Comparison of ENCODE assay signal across 21 mouse cellular contexts in genomic region chr7:119343380-119343779, GRCm38 (mm10).
"Had no signal": no experiment of that assay in that cellular context is flagged by ENCODE, and none has a peak within 500 bp of the region (broad histone marks: within the 10 kb centered on the region; RNA-seq: fewer than 3 reads in every experiment).

No protein-coding gene starts in this region.

- DNase-seq: kidney, adult 2 months; kidney, postnatal 25 days; layer of hippocampus, adult 9-11 months; lung, adult 18-20 months; lung, postnatal 10 days; lung, postnatal 36 days; retina, postnatal 1 day; right cerebral cortex, postnatal 25 days; spleen, adult 18-20 months; thymus, postnatal 25 days had no signal

- H3K4me3 ChIP-seq: kidney, embryonic 15.5 days; layer of hippocampus, adult 2 months; lung, embryonic 15.5 days; midbrain, embryonic 12.5 days; midbrain, embryonic 15.5 days; neural tube, embryonic 12.5 days; neural tube, embryonic 15.5 days; stomach, embryonic 15.5 days had no signal

- H3K27me3 ChIP-seq: kidney, embryonic 15.5 days; lung, embryonic 15.5 days; midbrain, embryonic 12.5 days; midbrain, embryonic 15.5 days; neural tube, embryonic 12.5 days; neural tube, embryonic 15.5 days; stomach, embryonic 15.5 days had no signal

- H3K9me3 ChIP-seq: kidney, embryonic 15.5 days; lung, embryonic 15.5 days; midbrain, embryonic 12.5 days; midbrain, embryonic 15.5 days; neural tube, embryonic 12.5 days; neural tube, embryonic 15.5 days; stomach, embryonic 15.5 days had no signal

- H3K27ac ChIP-seq: hindbrain, postnatal 0 days; kidney, embryonic 15.5 days; layer of hippocampus, adult 2 months; lung, embryonic 15.5 days; midbrain, embryonic 12.5 days; midbrain, embryonic 15.5 days; neural tube, embryonic 12.5 days; neural tube, embryonic 15.5 days; stomach, embryonic 15.5 days had no signal

- H3K36me3 ChIP-seq: kidney, embryonic 15.5 days; lung, embryonic 15.5 days; midbrain, embryonic 12.5 days; midbrain, embryonic 15.5 days; neural tube, embryonic 12.5 days; neural tube, embryonic 15.5 days; stomach, embryonic 15.5 days had no signal

- H3K9ac ChIP-seq: kidney, embryonic 15.5 days; lung, embryonic 15.5 days; midbrain, embryonic 12.5 days; midbrain, embryonic 15.5 days; neural tube, embryonic 12.5 days; neural tube, embryonic 15.5 days; stomach, embryonic 15.5 days had no signal

- H3K4me1 ChIP-seq: kidney, embryonic 15.5 days; lung, embryonic 15.5 days; midbrain, embryonic 12.5 days; midbrain, embryonic 15.5 days; neural tube, embryonic 12.5 days; neural tube, embryonic 15.5 days; stomach, embryonic 15.5 days had no signal

- H3K4me2 ChIP-seq: kidney, embryonic 15.5 days; lung, embryonic 15.5 days; midbrain, embryonic 12.5 days; midbrain, embryonic 15.5 days; neural tube, embryonic 12.5 days; neural tube, embryonic 15.5 days; stomach, embryonic 15.5 days had no signal

- ATAC-seq: hindbrain, postnatal 0 days; inflammation-experienced regulatory T-cells, adult 6 months; intestine, embryonic 16.5 days; midbrain, embryonic 15.5 days had no signal
